Mouse (Mus musculus): ENCODE results near the gene Syn3. TPM values are rescaled to one million over a fixed set of nuclear protein-coding genes. Genes with fewer than 3 reads are reported as not detected.
"Not testable (repeated sequence)": the region's sequence is repeated elsewhere in the genome, so short reads cannot be mapped to it uniquely, and the experiment has no call there.

The Syn3 gene
- polyA plus RNA-seq, 1 experiment from 2014 or later, result 44.1 TPM

DNA sequence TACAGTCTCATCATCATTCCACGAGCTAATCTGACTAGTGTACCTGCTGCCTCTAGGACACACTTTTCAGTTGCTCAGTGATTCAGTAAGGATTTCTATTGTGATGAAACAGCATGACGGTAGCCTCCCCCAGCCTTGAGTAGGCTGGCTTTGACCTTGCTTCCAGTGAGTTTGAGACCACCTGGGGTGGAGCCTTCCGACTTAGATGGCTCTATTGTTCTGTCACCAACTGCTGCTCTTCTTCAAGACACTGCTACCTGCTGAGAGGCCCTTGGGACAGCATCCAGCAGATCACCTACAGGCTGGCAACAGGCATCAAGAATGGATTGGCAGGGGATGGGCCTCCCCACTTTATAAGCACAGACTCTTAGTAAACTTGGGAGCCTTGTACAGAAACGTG is 63.7 kb downstream of the Syn3 start:
- not testable (repeated sequence) for H3K4me2 ChIP-seq (ENCODE audit: low read depth, low read length); ATAC-seq (ENCODE audit: low read depth); H3K4me1 ChIP-seq (ENCODE audit: control insufficient read depth, insufficient read depth, low read length); H3K27ac ChIP-seq (ENCODE audit: low read depth, low read length); H3K27me3 ChIP-seq (ENCODE audit: control insufficient read depth, insufficient read depth, low read length); H3K4me3 ChIP-seq (ENCODE audit: low read depth, low read length); H3K36me3 ChIP-seq (ENCODE audit: control insufficient read depth, insufficient read depth, low read length); H3K9me3 ChIP-seq (ENCODE audit: control insufficient read depth, low read length); H3K9ac ChIP-seq (replicated peaks; ENCODE audit: low read depth, low read length)
- 48% methylated on average over 4 of the region's 4 CpGs for WGBS

DNA sequence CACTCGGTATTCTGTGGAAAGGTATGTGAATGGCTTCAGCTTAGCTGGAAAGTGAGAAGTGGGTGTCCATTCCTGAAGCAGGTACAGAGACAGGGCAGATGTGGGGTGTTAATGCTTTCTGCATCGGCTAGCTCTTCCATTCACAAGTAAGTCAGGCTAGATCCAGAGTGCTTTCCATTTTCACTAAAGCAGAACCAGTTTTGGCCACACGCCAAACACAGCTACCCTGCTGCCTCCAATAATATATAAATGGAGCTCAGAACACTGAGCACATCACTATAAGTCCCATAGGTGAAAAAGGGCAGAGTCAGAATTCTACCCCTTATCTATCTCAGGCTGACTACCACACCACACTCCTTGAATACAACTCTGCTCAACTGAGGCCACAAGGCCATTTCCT is 69.0 kb downstream of the Syn3 start:
- Histone ChIP-seq H3K27ac (ENCODE audit: low read depth, low read length) (no peak overlapping the region), H3K4me2 (ENCODE audit: low read depth, low read length) (no peak overlapping the region), H3K9ac (replicated peaks; ENCODE audit: low read depth, low read length) (no peak overlapping the region), H3K4me1 (ENCODE audit: control insufficient read depth, insufficient read depth, low read length) (0 out of 2 replicates have a peak, but pooled peaks cover 4% of the 10 kb centered on the region), H3K36me3 (ENCODE audit: control insufficient read depth, insufficient read depth, low read length) (no peaks in the 10 kb centered on the region), H3K27me3 (ENCODE audit: control insufficient read depth, insufficient read depth, low read length) (no peaks in the 10 kb centered on the region), H3K9me3 (ENCODE audit: control insufficient read depth, low read length) (no peaks in the 10 kb centered on the region), H3K4me3 (ENCODE audit: low read depth, low read length) (no peak overlapping the region)
- no peak for ATAC-seq (ENCODE audit: low read depth)
- WGBS, result 76% methylated on average over 3 of the region's 3 CpGs

DNA sequence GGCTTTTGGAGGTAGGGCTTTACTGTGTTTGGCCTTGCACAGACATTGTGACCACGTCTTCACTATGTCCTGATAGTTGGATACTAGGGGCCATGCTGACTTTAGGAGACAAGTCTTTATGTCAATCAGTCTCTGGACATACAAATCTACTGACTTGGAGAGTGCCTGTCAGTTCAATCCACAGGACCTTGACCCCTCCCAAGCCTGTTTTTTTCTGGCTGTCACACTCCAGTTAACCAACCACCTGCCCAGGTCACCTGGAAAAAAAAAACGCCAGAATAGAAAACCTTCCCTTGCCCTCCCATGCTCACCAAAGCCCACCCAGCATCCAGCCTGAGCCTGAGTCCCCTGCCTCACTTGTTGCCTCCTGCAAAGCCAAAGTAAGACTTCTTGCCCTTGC is 70.7 kb downstream of the Syn3 start:
- H3K36me3 ChIP-seq (ENCODE audit: control insufficient read depth, insufficient read depth, low read length), result no peaks in the 10 kb centered on the region
- ATAC-seq (ENCODE audit: low read depth), result no peak
- 73% methylated on average over 2 of the region's 2 CpGs for WGBS

DNA sequence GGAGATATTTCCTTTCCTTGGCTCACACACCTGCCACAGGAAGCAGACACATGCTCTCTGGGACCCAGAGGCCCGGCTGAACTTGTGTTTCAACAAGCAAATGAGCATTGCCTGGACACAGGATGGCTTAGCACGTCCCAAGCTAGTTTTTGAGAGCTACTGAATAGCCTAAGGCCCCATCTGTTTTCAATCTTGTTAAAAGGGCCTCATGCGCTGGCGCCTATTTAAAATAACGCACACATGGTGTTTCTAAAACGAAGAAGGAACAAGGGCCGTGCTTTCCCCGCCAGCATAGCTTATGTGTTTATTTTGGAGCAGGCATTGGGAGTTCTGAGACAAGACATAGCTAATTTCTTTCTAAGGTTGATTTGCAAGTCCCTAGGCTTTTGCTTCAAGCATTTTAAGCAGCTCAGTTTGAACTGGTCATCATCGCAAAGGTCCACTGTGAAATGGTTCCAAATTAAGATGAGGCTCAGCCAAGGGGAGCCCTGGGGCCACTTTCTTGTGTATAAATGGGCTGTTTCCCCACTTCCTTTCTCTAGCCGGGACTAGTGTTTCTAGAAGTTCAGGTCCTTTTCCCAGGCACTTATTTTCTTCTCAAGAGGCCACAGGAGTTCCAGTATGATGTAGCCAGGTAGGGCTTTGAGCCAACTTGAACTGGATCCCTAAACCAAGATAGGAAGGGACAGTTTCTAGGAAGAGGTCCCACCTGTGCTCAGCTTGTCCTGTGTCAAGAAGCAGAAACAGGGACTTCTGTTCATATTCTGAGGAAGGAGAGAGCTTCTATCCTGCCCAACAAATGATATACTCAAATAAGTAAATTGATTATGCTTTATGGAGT is 72.8 kb downstream of the Syn3 start:
- Histone ChIP-seq H3K4me1 (ENCODE audit: control insufficient read depth, insufficient read depth, low read length) (0 out of 2 replicates have a peak, but pooled peaks cover 4% of the 10 kb centered on the region), H3K4me3 (ENCODE audit: low read depth, low read length) (no peak overlapping the region), H3K27ac (ENCODE audit: low read depth, low read length) (no peak overlapping the region), H3K9ac (replicated peaks; ENCODE audit: low read depth, low read length) (no peak overlapping the region), H3K27me3 (ENCODE audit: control insufficient read depth, insufficient read depth, low read length) (no peaks in the 10 kb centered on the region), H3K9me3 (ENCODE audit: control insufficient read depth, low read length) (no peaks in the 10 kb centered on the region), H3K4me2 (ENCODE audit: low read depth, low read length) (no peak overlapping the region), H3K36me3 (ENCODE audit: control insufficient read depth, insufficient read depth, low read length) (no peaks in the 10 kb centered on the region)
- WGBS, result 49% methylated on average over 10 of the region's 10 CpGs
- no peak for ATAC-seq (ENCODE audit: low read depth)

More for the DNA sequence above, 70.7 kb downstream of the Syn3 start:
- 0 out of 2 replicates have a peak, but pooled peaks cover 4% of the 10 kb centered on the region for H3K4me1 ChIP-seq (ENCODE audit: control insufficient read depth, insufficient read depth, low read length)
- no peak overlapping the region for H3K4me2 ChIP-seq (ENCODE audit: low read depth, low read length)
- no peaks in the 10 kb centered on the region for H3K27me3 ChIP-seq (ENCODE audit: control insufficient read depth, insufficient read depth, low read length)
- H3K4me3 ChIP-seq (ENCODE audit: low read depth, low read length), result no peak overlapping the region
- no peak overlapping the region for H3K27ac ChIP-seq (ENCODE audit: low read depth, low read length)
- no peaks in the 10 kb centered on the region for H3K9me3 ChIP-seq (ENCODE audit: control insufficient read depth, low read length)
- H3K9ac ChIP-seq (replicated peaks; ENCODE audit: low read depth, low read length), result no peak overlapping the region

DNA sequence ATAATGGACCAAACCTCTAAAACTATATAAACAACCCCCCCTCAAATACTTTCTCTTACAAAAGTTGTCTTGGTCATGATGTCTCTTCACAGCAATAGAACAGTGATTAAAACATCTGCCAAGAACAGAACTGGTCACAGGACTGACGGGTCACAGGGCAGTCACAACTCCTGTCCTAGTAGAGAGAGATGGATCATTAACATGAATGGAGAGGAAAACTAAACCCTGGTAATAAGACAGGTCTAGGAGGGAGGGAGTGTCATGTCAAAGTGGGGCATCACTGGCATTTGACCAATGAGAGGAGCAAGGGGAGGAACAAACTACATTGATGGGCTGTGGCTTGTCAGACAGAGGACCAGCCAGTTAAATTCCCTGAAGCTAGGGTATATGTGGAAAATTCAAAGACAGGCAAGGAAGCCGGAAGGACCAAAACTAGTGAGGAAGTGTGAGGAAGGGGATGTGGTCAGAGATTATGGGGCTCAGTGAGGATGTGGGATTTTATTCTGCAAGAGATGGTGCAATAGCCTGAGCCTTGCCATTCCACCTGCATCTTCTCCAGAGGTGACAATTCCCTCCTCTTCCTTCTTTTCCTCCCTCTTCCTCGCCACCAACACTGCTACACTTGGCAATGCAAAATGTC is 76.8 kb downstream of the Syn3 start:
- Histone ChIP-seq H3K36me3 (ENCODE audit: control insufficient read depth, insufficient read depth, low read length) (no peaks in the 10 kb centered on the region), H3K4me1 (ENCODE audit: control insufficient read depth, insufficient read depth, low read length) (0 out of 2 replicates have a peak, but pooled peaks cover 4% of the 10 kb centered on the region), H3K9me3 (ENCODE audit: control insufficient read depth, low read length) (no peaks in the 10 kb centered on the region), H3K27me3 (ENCODE audit: control insufficient read depth, insufficient read depth, low read length) (no peaks in the 10 kb centered on the region), H3K4me2 (ENCODE audit: low read depth, low read length) (no peak overlapping the region), H3K9ac (replicated peaks; ENCODE audit: low read depth, low read length) (no peak overlapping the region), H3K4me3 (ENCODE audit: low read depth, low read length) (no peak overlapping the region), H3K27ac (ENCODE audit: low read depth, low read length) (no peak overlapping the region)
- 93% methylated on average over 3 of the region's 3 CpGs for WGBS
- ATAC-seq (ENCODE audit: low read depth), result no peak

DNA sequence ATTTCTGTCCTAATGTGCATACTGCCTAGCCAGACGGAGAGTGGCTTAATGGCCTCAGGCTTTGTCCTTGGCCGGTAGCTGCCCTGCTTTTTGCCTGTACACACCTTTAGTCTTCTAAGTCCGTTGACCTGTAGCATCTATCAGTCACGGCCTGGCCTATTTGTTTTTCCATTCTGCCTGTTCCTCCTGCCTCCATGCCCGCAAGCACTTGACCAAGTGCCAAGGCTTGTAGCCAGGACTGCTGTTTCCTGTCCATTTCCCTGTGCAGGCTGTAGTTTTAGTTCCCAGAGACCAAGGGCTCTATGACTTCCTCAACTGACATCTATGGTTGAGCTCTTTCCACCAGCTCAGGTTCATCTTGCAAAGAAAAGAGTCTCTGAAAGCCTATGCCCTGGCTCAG is 79.8 kb downstream of the Syn3 start:
- Histone ChIP-seq H3K4me3 (ENCODE audit: low read depth, low read length) (no peak overlapping the region), H3K9me3 (ENCODE audit: control insufficient read depth, low read length) (no peaks in the 10 kb centered on the region), H3K4me2 (ENCODE audit: low read depth, low read length) (no peak overlapping the region), H3K27ac (ENCODE audit: low read depth, low read length) (no peak overlapping the region), H3K9ac (replicated peaks; ENCODE audit: low read depth, low read length) (no peak overlapping the region), H3K27me3 (ENCODE audit: control insufficient read depth, insufficient read depth, low read length) (no peaks in the 10 kb centered on the region), H3K36me3 (ENCODE audit: control insufficient read depth, insufficient read depth, low read length) (no peaks in the 10 kb centered on the region), H3K4me1 (ENCODE audit: control insufficient read depth, insufficient read depth, low read length) (no peaks in the 10 kb centered on the region)
- ATAC-seq (ENCODE audit: low read depth), result no peak
- WGBS, result 81% methylated on average over 5 of the region's 5 CpGs

DNA sequence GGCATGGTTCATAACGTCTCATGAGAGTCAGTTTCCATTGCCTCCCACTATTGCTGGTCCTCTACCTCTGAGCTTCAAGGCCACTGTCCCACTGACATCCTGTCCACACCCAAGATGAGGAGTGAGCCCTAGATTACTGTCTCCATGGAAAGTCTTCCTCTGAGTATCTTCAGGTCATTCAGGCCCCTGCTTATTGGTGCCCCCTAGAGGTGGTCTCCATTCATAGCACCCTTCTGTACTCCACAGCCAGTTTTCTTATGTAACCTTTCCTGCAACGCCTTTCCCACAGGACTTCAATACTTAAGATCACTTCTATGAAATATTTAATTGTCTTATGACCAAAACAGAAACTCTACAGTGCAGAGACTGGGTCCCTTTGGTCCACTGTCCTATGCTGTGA is 80.4 kb downstream of the Syn3 start:
- no peaks in the 10 kb centered on the region for H3K27me3 ChIP-seq (ENCODE audit: control insufficient read depth, insufficient read depth, low read length)
- ATAC-seq (ENCODE audit: low read depth), result no peak
- H3K4me2 ChIP-seq (ENCODE audit: low read depth, low read length), result no peak overlapping the region
- no peak overlapping the region for H3K4me3 ChIP-seq (ENCODE audit: low read depth, low read length)
- no peak overlapping the region for H3K27ac ChIP-seq (ENCODE audit: low read depth, low read length)
- H3K9ac ChIP-seq (replicated peaks; ENCODE audit: low read depth, low read length), result no peak overlapping the region
- H3K36me3 ChIP-seq (ENCODE audit: control insufficient read depth, insufficient read depth, low read length), result no peaks in the 10 kb centered on the region
- 83% methylated on average over 2 of the region's 2 CpGs for WGBS
- no peaks in the 10 kb centered on the region for H3K9me3 ChIP-seq (ENCODE audit: control insufficient read depth, low read length)
- H3K4me1 ChIP-seq (ENCODE audit: control insufficient read depth, insufficient read depth, low read length), result no peaks in the 10 kb centered on the region

DNA sequence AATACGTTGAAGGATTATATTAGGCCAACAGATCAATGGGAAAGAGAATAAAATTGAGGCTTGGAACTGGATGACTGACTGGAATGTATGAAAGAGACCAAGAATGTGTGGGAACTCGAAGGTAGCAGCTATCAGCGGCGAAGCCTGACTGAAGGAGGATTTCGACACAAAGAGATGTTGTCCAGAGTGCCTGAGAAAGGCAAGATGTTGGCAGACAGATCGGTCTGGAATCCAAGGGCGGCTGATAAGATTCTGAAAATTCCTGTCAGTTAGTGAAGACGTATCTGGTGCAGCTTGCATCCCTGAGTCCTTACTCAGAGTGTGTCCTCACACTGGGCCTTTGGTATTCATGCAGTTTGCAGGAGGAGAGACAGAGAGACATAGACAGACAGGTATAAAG is 81.9 kb downstream of the Syn3 start:
- no peaks in the 10 kb centered on the region for H3K4me1 ChIP-seq (ENCODE audit: control insufficient read depth, insufficient read depth, low read length)
- no peaks in the 10 kb centered on the region for H3K27me3 ChIP-seq (ENCODE audit: control insufficient read depth, insufficient read depth, low read length)
- WGBS, result 94% methylated on average over 8 of the region's 8 CpGs
- ATAC-seq (ENCODE audit: low read depth), result no peak
- H3K36me3 ChIP-seq (ENCODE audit: control insufficient read depth, insufficient read depth, low read length), result no peaks in the 10 kb centered on the region
- H3K9ac ChIP-seq (replicated peaks; ENCODE audit: low read depth, low read length), result no peak overlapping the region
- no peaks in the 10 kb centered on the region for H3K9me3 ChIP-seq (ENCODE audit: control insufficient read depth, low read length)
- H3K4me3 ChIP-seq (ENCODE audit: low read depth, low read length), result no peak overlapping the region
- H3K27ac ChIP-seq (ENCODE audit: low read depth, low read length), result no peak overlapping the region
- H3K4me2 ChIP-seq (ENCODE audit: low read depth, low read length), result no peak overlapping the region

DNA sequence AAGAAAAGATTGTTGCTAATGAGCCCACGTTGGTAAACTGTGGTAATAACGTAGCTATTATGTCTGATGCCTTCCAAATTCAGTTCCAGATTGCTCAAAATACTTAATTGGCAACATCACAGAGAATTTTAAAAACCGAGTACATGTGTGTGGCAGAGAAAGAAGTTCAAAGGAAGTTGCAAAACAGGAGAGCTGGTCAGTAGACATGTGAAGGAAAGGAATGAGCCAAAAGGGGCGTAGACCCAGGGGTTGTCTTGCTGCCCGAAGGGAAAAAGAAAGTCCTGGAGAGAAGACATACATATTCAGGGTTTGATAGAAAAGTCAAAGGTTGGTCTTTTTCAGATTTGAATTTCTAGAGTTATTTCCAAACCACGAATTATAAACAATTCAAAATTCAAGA is 87.8 kb downstream of the Syn3 start:
- no peaks in the 10 kb centered on the region for H3K27me3 ChIP-seq (ENCODE audit: control insufficient read depth, insufficient read depth, low read length)
- no peak overlapping the region for H3K27ac ChIP-seq (ENCODE audit: low read depth, low read length)
- no peak overlapping the region for H3K4me3 ChIP-seq (ENCODE audit: low read depth, low read length)
- H3K4me1 ChIP-seq (ENCODE audit: control insufficient read depth, insufficient read depth, low read length), result no peaks in the 10 kb centered on the region
- no peaks in the 10 kb centered on the region for H3K9me3 ChIP-seq (ENCODE audit: control insufficient read depth, low read length)
- no peak overlapping the region for H3K4me2 ChIP-seq (ENCODE audit: low read depth, low read length)
- H3K36me3 ChIP-seq (ENCODE audit: control insufficient read depth, insufficient read depth, low read length), result peaks cover 5% of the 10 kb centered on the region; the same call in 1 of the 2 replicates
- no peak for ATAC-seq (ENCODE audit: low read depth)
- 77% methylated on average over 6 of the region's 6 CpGs for WGBS
- H3K9ac ChIP-seq (replicated peaks; ENCODE audit: low read depth, low read length), result no peak overlapping the region
